Comparison of ENCODE assay signal across 8 mouse cellular contexts in the genomic region with DNA sequence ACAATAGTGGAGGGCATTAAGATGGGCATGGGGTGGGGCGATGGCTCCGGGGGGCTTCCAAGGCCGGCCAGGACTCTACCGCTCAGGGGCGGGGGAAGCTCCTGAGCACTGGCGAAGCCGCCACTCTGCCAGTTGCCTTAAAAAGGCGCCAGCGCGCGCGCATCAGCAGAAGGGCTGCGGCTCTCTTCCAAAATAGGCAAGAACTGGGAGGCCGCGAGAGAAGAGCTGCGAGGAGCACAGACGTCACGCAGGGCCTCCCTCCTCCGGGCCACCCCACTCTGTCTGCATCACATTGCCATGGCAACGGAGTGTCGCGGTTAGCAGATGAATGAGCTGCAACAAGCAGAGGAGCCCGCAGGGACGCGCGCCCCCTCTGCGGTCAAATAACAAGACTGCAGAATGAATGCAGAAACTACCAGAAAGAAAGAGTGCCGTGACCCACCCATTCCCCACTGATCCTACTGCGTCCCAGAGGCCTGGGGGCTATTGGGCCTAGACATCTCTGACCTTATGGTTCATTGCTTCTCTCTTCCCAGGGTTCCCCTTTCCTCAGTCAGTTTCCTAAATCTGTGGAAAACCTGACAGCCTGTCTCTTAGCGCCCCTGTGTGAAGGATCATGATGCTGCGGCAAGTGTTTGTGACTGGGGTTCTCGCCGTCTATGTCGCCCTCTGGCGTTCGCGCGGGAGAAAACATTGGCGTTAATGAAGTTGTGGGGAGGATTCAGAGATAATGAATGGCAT. TPM values are rescaled to one million over a fixed set of nuclear protein-coding genes. Genes with fewer than 3 reads are reported as not detected.
DNase-seq lines count a peak whose midpoint lies in the region; ATAC-seq and TF ChIP-seq lines count a peak whose summit lies in the region.

No protein-coding gene starts in this region.

- intact Hi-C loops in gastrocnemius, adult 2 months (cut with DNase I), result loop anchor here (1.0 to 2.0 kb wide), 2 partner anchors 21 to 247 kb away; no protein-coding TSS in a partner anchor

- peak; percentile 68 for DNase-seq in WW6 (ENCODE audit: low read depth, low spot score)
- peak; percentile 80 to 84 for DNase-seq in cerebellum, postnatal 4 days (ENCODE audit: low spot score in 2 of 2)
- peak; percentile 79 for DNase-seq in gastrocnemius, adult 2 months
- peak; percentile 90 for DNase-seq in induced T-regulatory cell, adult 2 months (ENCODE audit: low read depth)
- peak; percentile 84 to 99 for DNase-seq in left cerebral cortex, adult 8-10 months (ENCODE audit: low spot score in 2 of 2)
- DNase-seq in right cerebral cortex, postnatal 10 days (ENCODE audit: low spot score in 2 of 2), result peak; percentile 97 to 99
- peak; percentile 31 for DNase-seq in urinary bladder, postnatal 10 days (ENCODE audit: low spot score)

- TF ChIP-seq CTCF in gastrocnemius, adult 2 months (IDR thresholded peaks at IDR 0.05), result peak; percentile 87

- no peak overlapping the region for H3K27ac ChIP-seq in gastrocnemius, adult 2 months

- ATAC-seq in megakaryocyte progenitor cell, adult 5-6 weeks (replicated peaks; ENCODE audit: poor library complexity), result peak; percentile 91

- H3K4me3 ChIP-seq in gastrocnemius, adult 2 months, result peak overlapping the region; percentile 48

RNA-seq across cellular contexts. Expression of a gene that starts 11.7 kb away (rescaled TPM):
- under 1 TPM in 1 of 2 experiments, not detected in 1; 0.13 TPM for total RNA-seq in gastrocnemius, adult 2 months (2021)
- 10 to 100 TPM in 1 of 4 experiments, 1 to 10 TPM in 3; 6.2 to 16.4 (median 7.4) TPM for total RNA-seq in left cerebral cortex, adult 8-10 months (2022)
- not detected in 2 replicates for total RNA-seq in megakaryocyte progenitor cell, adult 5-6 weeks (2015)
- not detected in 2 replicates for total RNA-seq in megakaryocyte progenitor cell, adult 5-6 weeks (2017)

RNA-seq across cellular contexts. Expression of a gene that starts 21.8 kb away (rescaled TPM):
- 1 to 10 TPM; 6.0 to 8.6 TPM for total RNA-seq in gastrocnemius, adult 2 months (2021)
- total RNA-seq in left cerebral cortex, adult 8-10 months (2022), result 10 to 100 TPM; 11.6 to 17.6 (median 13.5) TPM
- total RNA-seq in megakaryocyte progenitor cell, adult 5-6 weeks (2015), result 3.6 and 5.2 TPM in 2 replicates
- total RNA-seq in megakaryocyte progenitor cell, adult 5-6 weeks (2017), result 1.1 and 2.9 TPM in 2 replicates

RNA-seq across cellular contexts. Expression of a gene that starts 36.8 kb away (rescaled TPM):
- total RNA-seq in gastrocnemius, adult 2 months (2021), result 10 to 100 TPM; 20.0 to 22.4 TPM
- total RNA-seq in left cerebral cortex, adult 8-10 months (2022), result 100 to 1,000 TPM; 129 to 141 (median 138) TPM
- 0.99 TPM in 1 of 2 replicates, not detected in the other for total RNA-seq in megakaryocyte progenitor cell, adult 5-6 weeks (2015)
- 0.75 TPM in 1 of 2 replicates, not detected in the other for total RNA-seq in megakaryocyte progenitor cell, adult 5-6 weeks (2017)

RNA-seq across cellular contexts. Expression of a gene that starts 36.9 kb away (rescaled TPM):
- under 1 TPM; 0.46 to 0.59 TPM for total RNA-seq in gastrocnemius, adult 2 months (2021)
- 1 to 10 TPM; 3.2 to 6.4 (median 4.7) TPM for total RNA-seq in left cerebral cortex, adult 8-10 months (2022)
- 6.1 and 6.4 TPM in 2 replicates for total RNA-seq in megakaryocyte progenitor cell, adult 5-6 weeks (2015)
- total RNA-seq in megakaryocyte progenitor cell, adult 5-6 weeks (2017), result 8.0 and 8.2 TPM in 2 replicates

RNA-seq across cellular contexts. Expression of a gene that starts 39.3 kb away (rescaled TPM):
- total RNA-seq in gastrocnemius, adult 2 months (2021), result 10 to 100 TPM; 14.7 to 15.1 TPM
- total RNA-seq in left cerebral cortex, adult 8-10 months (2022), result 10 to 100 TPM; 23.7 to 29.7 (median 25.4) TPM
- total RNA-seq in megakaryocyte progenitor cell, adult 5-6 weeks (2015), result 12.8 and 19.7 TPM in 2 replicates
- 36.6 and 39.8 TPM in 2 replicates for total RNA-seq in megakaryocyte progenitor cell, adult 5-6 weeks (2017)

Comparison
In these comparisons a context has a peak if more than half of its experiments do, and no peak if none do; other contexts are left out.
1. DNase-seq: peak in every context shown above with its lines; median percentile 98 in right cerebral cortex, postnatal 10 days; 92 in left cerebral cortex, adult 8-10 months; 90 in induced T-regulatory cell, adult 2 months; 82 in cerebellum, postnatal 4 days; 79 in gastrocnemius, adult 2 months; 68 in WW6; 31 in urinary bladder, postnatal 10 days.
2. RNA of a gene that starts 11.7 kb away (total RNA-seq): 6.2 to 16.4 TPM in left cerebral cortex, adult 8-10 months; 0.13 TPM in gastrocnemius, adult 2 months and not detected in megakaryocyte progenitor cell, adult 5-6 weeks; every median in the first group is over 4 times any median in the second.
3. RNA of a gene that starts 36.8 kb away (total RNA-seq): 129 to 141 TPM in left cerebral cortex, adult 8-10 months and 20.0 to 22.4 TPM in gastrocnemius, adult 2 months; 0.75 to 0.99 TPM in megakaryocyte progenitor cell, adult 5-6 weeks; every median in the first group is over 10 times any median in the second.